Mouse (Mus musculus) cerebellum, adult (tissue): ENCODE data around the gene Iqgap1.

ENCODE experiments used
- ATAC-seq: cut with Nextera tagmentation; 2 replicates; pipeline ENCODE4 v1.9.2; 2017; ENCODE audit warnings: mild to moderate bottlenecking, moderate library complexity, mixed read lengths; ENCODE audit not compliant: insufficient number of reproducible peaks, low FRiP score, low TSS enrichment

Iqgap1 gene

GRCm38 (mm10) chr7:80729662-80730061 lies 96.1 kb downstream of the Iqgap1 start:
- ATAC-seq = peak; percentile 70; the same call in 1 of the 2 replicates

GRCm38 (mm10) chr7:80721041-80721440 lies 104.7 kb downstream of the Iqgap1 start:
- ATAC-seq = no peak

- no peak for ATAC-seq
Observed at GRCm38 (mm10) chr7:80719582-80719981, 106.2 kb downstream of the Iqgap1 start.

GRCm38 (mm10) chr7:80719038-80719437 lies 106.7 kb downstream of the Iqgap1 start:
- ATAC-seq = no peak

GRCm38 (mm10) chr7:80718471-80718870 lies 107.3 kb downstream of the Iqgap1 start:
- no peak for ATAC-seq

GRCm38 (mm10) chr7:80716758-80717157 lies 109.0 kb downstream of the Iqgap1 start:
- ATAC-seq = no peak

GRCm38 (mm10) chr7:80715306-80715705 lies 110.5 kb downstream of the Iqgap1 start:
- no peak for ATAC-seq

GRCm38 (mm10) chr7:80711496-80711895 lies 114.3 kb downstream of the Iqgap1 start:
- ATAC-seq = no peak

- ATAC-seq = no peak
Observed at GRCm38 (mm10) chr7:80710333-80710732, 115.4 kb downstream of the Iqgap1 start.

- no peak for ATAC-seq
Observed at GRCm38 (mm10) chr7:80704066-80704465, 121.7 kb downstream of the Iqgap1 start.

- no peak for ATAC-seq
Observed at GRCm38 (mm10) chr7:80702510-80702909, 123.3 kb downstream of the Iqgap1 start.

- no peak for ATAC-seq
Observed at GRCm38 (mm10) chr7:80699709-80700108, 126.1 kb downstream of the Iqgap1 start.

GRCm38 (mm10) chr7:80698940-80699339 lies 126.8 kb downstream of the Iqgap1 start:
- no peak for ATAC-seq

GRCm38 (mm10) chr7:80697859-80698258 lies 127.9 kb downstream of the Iqgap1 start:
- ATAC-seq = no peak

- no peak for ATAC-seq
Observed at GRCm38 (mm10) chr7:80696903-80697302, 128.9 kb downstream of the Iqgap1 start.

GRCm38 (mm10) chr7:80696334-80696733 lies 129.4 kb downstream of the Iqgap1 start:
- ATAC-seq = no peak

GRCm38 (mm10) chr7:80692472-80692871 lies 133.3 kb downstream of the Iqgap1 start:
- ATAC-seq = no peak

GRCm38 (mm10) chr7:80691131-80691530 lies 134.6 kb downstream of the Iqgap1 start:
- no peak for ATAC-seq

GRCm38 (mm10) chr7:80689221-80689591 lies 136.6 kb downstream of the Iqgap1 start:
- ATAC-seq = no peak

- peak; percentile 70 for ATAC-seq
Observed at GRCm38 (mm10) chr7:80688556-80689220, 137.1 kb downstream of the Iqgap1 start, which contains the start of gene Crtc3. TSS of gene Crtc3 (minus strand) at chr7:80688877.

- peak; percentile 57; the same call in 1 of the 2 replicates for ATAC-seq
Observed at GRCm38 (mm10) chr7:80687721-80688555, 137.8 kb downstream of the Iqgap1 start.

GRCm38 (mm10) chr7:80685639-80686038 lies 140.1 kb downstream of the Iqgap1 start:
- ATAC-seq = no peak
